Mouse (Mus musculus) 3T3-L1 (cell line): ENCODE data around the gene Hspe1.
"Not testable (repeated sequence)": the region's sequence is repeated elsewhere in the genome, so short reads cannot be mapped to it uniquely, and the experiment has no call there.

ENCODE experiments used
- DNase-seq: peaks from one replicate; pipeline ENCODE4 v3.0.0-alpha.2; 2015; ENCODE audit warnings: low read depth, low spot score

The Hspe1 gene

DNA sequence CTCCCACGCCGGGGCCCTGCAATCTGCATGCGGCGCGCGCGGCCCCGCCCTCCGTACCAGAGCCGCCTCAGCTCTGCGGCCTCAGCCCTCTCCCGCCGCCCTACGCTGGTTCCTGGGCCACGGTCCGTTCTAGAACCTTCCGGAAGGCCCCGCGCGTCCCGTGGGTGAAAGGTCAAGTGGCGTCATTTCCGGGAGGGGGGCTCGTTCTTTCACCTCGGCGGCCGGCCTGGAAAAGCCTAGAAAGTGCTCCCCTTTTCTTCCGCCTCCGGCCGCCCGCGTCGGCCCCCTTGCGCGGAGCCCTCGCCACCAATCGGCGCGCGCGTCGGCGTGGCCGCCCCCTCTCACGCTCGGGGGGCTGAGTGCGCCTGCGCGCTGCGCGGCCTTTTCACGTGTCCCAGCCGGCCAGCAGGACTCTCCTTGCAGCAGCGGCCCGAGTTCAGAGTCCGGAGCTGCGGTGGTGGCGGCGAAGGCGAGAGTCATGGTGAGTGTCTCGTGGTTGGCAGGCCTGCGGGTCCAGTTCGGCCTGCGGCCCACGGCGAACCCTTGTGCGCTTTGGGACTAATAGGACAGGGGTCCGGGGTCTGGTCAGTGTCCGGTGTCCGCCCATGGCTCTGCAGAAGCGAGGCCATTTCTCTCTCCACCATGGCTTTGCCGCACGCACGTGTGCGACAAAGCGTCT, at the start of gene Hspe1, which contains the start of gene Hspd1:
Hspe1 (plus strand) TSS at position 201 of the 679 bp plus-strand sequence.
Hspd1 (minus strand) TSS at position 312 of the 679 bp plus-strand sequence.
- peak; percentile 98 for DNase-seq

GRCm38 (mm10) chr1:55039944-55040343, 48.0 kb upstream of the Hspe1 start:
- no peak for DNase-seq

DNA sequence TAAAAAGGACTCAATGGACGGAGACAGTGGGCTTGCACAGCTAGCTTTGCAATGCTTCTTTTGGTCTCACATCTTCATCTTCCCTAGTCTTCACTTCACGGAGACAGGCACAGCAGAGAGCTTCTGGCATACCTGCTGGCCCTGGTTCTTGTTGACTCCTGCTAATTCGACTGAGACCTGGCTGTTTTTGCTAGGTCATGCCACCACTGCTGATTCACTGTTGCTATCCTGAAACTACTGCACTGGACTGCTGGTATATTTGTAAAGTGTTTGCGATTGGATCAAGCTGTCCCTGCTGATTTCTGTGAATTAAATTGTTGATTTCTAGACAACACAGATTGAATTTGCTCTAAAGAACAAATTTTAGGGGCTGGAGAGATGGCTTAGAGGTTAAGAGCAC, 46.2 kb upstream of the Hspe1 start:
- DNase-seq = no peak

GRCm38 (mm10) chr1:55042246-55042645, 45.7 kb upstream of the Hspe1 start:
- DNase-seq = no peak

DNA sequence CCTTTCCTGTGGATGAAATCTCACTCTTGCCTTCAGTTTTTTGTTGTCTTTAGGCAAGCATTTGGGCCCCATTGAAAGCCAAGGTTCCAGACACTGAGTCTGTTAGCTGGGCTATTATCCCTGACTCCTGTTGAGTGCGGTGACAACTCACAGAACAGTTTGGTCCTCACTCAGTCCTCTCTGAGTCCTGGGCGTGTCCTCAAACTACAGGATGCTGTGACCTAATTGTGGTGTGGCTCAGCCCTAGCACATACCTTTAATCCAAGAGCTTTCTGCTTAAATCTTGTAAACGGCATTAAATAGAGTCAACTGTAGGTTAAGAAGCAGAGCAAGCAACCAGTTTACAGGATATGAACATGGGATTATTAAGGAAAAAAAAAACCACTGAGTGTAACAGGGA, 44.8 kb upstream of the Hspe1 start:
- DNase-seq = no peak

DNA sequence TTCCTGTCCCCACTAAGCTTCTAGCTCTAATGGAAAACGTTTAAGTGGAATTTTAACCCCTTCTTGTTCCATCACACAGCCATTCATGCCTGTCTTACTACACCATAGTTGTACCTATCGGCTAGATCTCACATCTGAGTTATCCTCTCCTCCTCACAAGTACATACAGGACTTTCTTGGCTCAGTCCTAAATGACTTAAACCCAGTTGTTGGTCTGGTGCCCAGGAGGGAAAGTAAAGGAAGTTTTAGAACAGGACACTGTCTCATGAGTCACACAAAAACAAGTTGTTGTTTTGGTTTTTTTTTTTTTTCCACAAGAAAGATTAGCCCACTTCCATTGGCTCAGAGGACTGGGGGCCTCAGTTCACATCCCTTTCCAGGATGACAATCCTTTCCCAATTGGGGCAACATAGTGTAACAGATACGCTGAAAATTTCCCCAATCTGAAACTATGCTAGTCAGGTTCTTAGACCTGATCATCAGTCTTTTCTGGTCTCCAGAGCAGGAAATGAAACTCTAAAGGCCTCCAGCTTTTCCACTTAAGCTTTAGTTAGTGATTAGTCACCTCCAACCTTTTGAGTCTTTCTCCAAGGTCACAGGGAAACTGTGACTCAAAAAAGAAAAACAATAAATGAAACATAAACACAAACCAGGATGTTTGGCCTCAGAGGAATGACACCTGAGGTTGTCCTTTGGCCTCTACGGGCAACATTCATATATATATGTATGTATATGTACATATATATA, 38.9 kb upstream of the Hspe1 start:
- peak; percentile 81 for DNase-seq

GRCm38 (mm10) chr1:55051671-55052070, 36.3 kb upstream of the Hspe1 start:
- DNase-seq = no peak

DNA sequence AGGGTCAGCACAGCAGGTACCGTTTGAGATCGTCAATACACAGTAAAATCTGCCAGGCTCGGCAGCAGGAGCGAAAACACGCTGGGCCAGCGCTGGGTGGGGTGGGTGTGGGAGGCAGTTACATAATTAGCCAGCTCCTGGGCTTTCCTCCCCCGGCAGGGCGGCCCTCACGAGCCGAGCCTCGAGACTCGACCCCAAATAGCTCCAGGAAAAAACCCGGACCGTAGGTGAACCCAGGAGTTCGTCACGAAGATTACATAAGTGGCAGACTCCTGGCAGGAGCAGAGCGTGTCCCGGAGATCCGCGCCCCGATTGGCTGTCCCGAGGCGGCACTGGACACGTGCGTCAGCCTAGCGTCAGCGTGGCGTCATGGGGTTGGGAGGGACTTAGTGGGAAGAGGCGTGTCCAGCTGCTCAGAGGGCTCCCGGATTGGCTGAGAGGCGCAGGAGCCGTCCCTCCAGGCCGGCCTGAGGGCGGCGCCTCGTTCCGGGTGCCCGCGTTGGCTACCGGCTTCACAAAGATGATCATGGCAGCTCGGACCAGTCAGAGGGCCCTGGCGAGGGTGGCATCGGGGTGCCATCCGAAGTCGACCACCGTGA, 35.5 kb upstream of the Hspe1 start, which contains the start of gene Coq10b:
Coq10b (plus strand) TSS at position 416 of the 599 bp plus-strand sequence.
- peak; percentile 97 for DNase-seq

- DNase-seq = peak; percentile 88
Measured at GRCm38 (mm10) chr1:55053005-55053404, 34.9 kb upstream of the Hspe1 start.

GRCm38 (mm10) chr1:55053596-55053995, 34.3 kb upstream of the Hspe1 start:
- no peak for DNase-seq

DNA sequence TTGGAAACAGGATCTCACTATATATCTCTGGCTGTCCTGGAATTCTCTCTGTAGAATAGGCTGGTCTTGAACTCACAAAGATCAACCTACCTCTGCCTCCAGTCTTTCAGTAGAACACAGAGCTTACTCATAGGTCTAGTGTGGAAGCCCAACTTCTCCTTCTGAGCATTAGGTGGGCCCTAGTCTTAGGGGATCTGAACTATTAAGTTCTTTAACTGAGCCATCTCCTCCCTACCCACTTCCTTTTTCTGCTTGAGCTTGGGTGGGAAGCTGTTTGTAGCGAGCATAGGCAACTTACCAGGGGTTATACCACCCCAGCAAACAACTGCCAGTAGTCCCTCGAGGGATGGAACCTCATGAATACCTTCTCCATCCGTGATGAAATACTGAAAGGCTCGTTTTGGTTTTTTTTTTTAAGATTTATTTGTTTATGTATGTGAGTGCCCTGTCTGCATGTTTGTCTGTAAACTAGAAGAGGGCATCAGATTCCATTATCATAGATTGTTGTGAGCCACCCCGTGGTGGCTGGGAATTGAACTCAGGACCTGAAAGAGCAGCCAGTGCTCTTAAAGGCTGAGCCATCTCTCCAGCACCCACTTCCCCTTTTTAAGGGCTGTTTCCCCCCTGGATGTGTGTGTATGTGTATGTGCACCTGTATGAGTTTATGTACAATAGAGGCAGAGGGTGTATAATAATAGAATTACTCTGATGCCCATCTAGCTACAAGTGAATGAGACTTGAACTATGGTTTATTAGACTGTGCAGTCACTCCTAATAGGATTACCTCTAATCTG, 32.4 kb upstream of the Hspe1 start:
- no peak for DNase-seq

GRCm38 (mm10) chr1:55058383-55058782, 29.5 kb upstream of the Hspe1 start:
- DNase-seq = not testable (repeated sequence)

DNA sequence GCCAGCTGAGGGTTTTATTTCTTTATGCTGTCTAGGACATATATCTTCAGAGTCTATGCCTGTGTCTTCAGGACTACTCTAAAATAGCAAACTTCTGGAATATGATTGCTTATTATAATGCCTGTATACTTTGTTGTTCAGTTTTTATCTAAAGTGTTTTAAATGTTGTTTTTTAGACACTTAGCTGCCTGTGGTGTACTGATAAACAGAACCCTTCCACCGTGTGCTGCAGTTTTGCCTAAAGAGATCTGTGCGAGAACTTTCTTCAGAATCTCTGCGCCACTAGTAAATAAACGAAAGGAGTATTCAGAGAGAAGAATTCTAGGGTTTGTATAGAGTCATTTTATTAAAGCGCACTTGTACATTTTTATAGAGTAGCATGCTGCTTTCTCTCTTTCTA, 26.8 kb upstream of the Hspe1 start:
- no peak for DNase-seq

DNA sequence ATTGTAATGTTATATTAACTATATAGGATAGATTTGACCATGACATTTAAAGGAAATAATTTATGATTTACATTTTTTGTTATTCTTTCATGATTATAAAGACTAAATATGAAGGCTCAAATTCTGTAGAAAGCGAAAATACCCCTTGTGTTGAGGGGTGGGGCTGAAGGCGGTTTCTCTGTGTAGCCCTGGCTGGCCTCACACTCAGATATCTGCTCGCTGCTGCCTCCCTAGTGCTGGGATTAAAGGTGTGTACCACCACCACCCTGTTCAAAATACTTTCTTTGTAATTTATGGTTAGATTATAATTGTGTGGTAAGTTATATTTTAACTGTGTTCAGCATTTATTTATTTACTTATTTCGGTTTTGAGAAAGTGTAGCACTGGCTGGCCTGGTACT, 26.2 kb upstream of the Hspe1 start:
- DNase-seq = no peak

GRCm38 (mm10) chr1:55072328-55072727, 15.6 kb upstream of the Hspe1 start:
- DNase-seq = not testable (repeated sequence)

DNA sequence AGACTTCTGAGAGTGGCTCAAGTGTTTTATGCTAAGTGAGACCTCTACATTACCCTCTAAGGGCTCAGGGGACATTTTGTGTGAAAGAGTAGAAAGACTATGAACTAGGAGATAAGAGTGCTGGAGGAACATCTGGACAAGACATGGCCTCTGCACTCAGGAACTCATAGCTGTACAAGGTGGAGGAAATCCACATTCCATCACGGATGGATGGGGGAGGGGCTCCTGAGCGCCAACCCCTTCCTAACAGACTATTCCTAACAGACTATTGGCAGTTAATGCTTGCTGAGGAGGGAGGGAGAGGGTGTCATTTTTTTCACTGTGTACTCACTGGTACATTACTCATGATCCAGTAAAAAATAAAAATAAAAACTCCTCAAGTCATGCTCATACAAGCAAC, 13.2 kb upstream of the Hspe1 start:
- DNase-seq = peak; percentile 40

- no peak for DNase-seq
Measured at GRCm38 (mm10) chr1:55075652-55076394, 12.1 kb upstream of the Hspe1 start.

DNA sequence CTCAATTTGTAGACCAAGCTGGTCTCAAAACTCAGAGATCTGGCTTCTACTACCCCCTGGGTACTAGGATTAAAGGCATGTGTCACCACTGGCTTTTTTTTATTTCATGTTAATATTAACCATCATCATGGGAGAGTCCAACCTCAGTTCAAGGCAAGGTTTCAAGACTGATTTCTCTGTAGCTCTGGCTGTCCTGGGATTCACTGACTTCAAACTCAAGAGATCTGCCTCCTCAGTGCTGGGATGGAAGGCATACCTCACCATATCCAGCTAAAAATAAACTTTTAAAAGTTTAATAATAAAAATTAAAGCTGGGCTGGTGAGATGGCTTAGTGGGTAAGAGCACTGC, 11.6 kb upstream of the Hspe1 start:
- no peak for DNase-seq

DNA sequence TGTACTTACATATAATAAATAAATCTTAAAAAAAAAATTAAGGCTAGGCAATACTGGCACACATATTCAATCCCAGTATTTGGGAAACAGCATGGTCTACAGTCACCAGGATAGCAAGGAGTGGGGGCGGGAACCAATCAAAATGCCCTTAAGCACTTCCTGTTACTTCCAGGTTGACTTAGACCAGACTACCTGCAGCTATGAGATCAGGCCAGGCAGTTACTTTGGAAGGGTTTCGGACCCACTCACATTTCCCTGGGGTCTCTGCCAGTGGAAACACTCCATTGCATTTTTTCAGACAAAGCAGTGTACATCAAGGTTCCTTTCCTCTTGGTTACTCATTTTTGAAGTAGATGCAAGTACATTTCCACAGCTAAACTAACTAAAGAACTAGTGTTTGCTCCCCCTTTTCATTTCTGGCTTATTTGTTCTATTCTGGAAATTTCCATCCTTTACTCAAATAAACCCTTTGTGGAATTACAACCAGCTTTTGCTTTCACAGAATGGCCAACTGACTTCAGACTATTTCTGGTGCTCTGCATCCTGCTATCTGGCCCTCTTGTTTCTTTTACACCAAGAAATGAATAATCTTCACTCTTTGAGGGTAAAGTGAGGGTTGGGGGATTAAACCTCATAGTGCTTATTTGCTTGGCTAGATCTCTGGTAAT, 10.9 kb upstream of the Hspe1 start:
- peak; percentile 39 for DNase-seq

- DNase-seq = no peak
Measured at GRCm38 (mm10) chr1:55079677-55080076, 8.3 kb upstream of the Hspe1 start.

GRCm38 (mm10) chr1:55082106-55082505, 5.8 kb upstream of the Hspe1 start:
- DNase-seq = peak; percentile 64
